ENCODE assay signal across 8 mouse cellular contexts in genomic region chr17:83983070-83983836, GRCm38 (mm10).
DNase-seq lines count a peak whose midpoint lies in the region; ATAC-seq and TF ChIP-seq lines count a peak whose summit lies in the region.

No protein-coding gene starts in this region.

- H3K4me2 ChIP-seq in forebrain, postnatal 0 days (ENCODE audit: low read depth): no peak overlapping the region
- H3K4me2 ChIP-seq in limb, embryonic 12.5 days: no peak overlapping the region
- H3K4me2 ChIP-seq in neural tube, embryonic 13.5 days: 0 out of 2 replicates have a peak overlapping the region, but pooled peaks have one; percentile 9

- DNase-seq in spleen, adult 2 months (ENCODE audit: low read depth in 1 of 2, low spot score in 2 of 2): no peak
- no peak for DNase-seq in spleen, postnatal 10 days (ENCODE audit: low spot score in 2 of 2)
- peak; percentile 42 for DNase-seq in forebrain, postnatal 0 days
- no peak for DNase-seq in hindbrain, embryonic 10.5 days (ENCODE audit: low spot score)

- 0 out of 2 replicates have a peak overlapping the region, but pooled peaks have one; percentile 16 for H3K27ac ChIP-seq in spleen, adult 2 months (ENCODE audit: insufficient read depth, low read length)
- peak overlapping the region; percentile 30; the same call in 1 of the 2 replicates for H3K27ac ChIP-seq in forebrain, postnatal 0 days (ENCODE audit: low read depth, low read length)
- peak overlapping the region; percentile 83 for H3K27ac ChIP-seq in hindbrain, embryonic 10.5 days
- peak overlapping the region; percentile 95 for H3K27ac ChIP-seq in limb, embryonic 12.5 days
- peak overlapping the region; percentile 73 for H3K27ac ChIP-seq in neural tube, embryonic 13.5 days (replicated peaks)

- peak; percentile 36 for ATAC-seq in forebrain, postnatal 0 days
- no peak for ATAC-seq in limb, embryonic 12.5 days (ENCODE audit: insufficient number of reproducible peaks, insufficient read depth, low FRiP score, low TSS enrichment, low read depth)
- ATAC-seq in neural tube, embryonic 13.5 days (ENCODE audit: low read depth): no peak
- no peak for ATAC-seq in CD4-positive, CD25-positive, alpha-beta regulatory T cell, adult 4 months
- ATAC-seq in inflammation-experienced regulatory T-cells, adult 6 months: no peak

- WGBS in spleen, adult 2 months: 54% methylated on average over 18 of the region's 18 CpGs
- WGBS in forebrain, postnatal 0 days: 32% methylated on average over 18 of the region's 18 CpGs
- 46% methylated on average over 18 of the region's 18 CpGs for WGBS in hindbrain, embryonic 10.5 days
- 43% methylated on average over 18 of the region's 18 CpGs for WGBS in limb, embryonic 12.5 days
- WGBS in neural tube, embryonic 13.5 days: 34% methylated on average over 18 of the region's 18 CpGs

- no peak for TF ChIP-seq POLR2A in spleen, adult 2 months (IDR thresholded peaks at IDR 0.05; ENCODE audit: low read depth, low read length)

- H3K9ac ChIP-seq in forebrain, postnatal 0 days: no peak overlapping the region
- no peak overlapping the region; the same call in 1 of the 2 replicates for H3K9ac ChIP-seq in limb, embryonic 12.5 days (replicated peaks)
- no peak overlapping the region for H3K9ac ChIP-seq in neural tube, embryonic 13.5 days

- H3K4me1 ChIP-seq in spleen, adult 2 months (ENCODE audit: control insufficient read depth, insufficient read depth, insufficient read length): peaks cover 16% of the 10 kb centered on the region; the same call in 1 of the 2 replicates
- H3K4me1 ChIP-seq in forebrain, postnatal 0 days (ENCODE audit: insufficient read depth): 0 out of 2 replicates have a peak, but pooled peaks cover 4% of the 10 kb centered on the region
- peaks cover 63% of the 10 kb centered on the region for H3K4me1 ChIP-seq in hindbrain, embryonic 10.5 days (replicated peaks)
- H3K4me1 ChIP-seq in limb, embryonic 12.5 days (replicated peaks): peaks cover 78% of the 10 kb centered on the region
- peaks cover 50% of the 10 kb centered on the region for H3K4me1 ChIP-seq in neural tube, embryonic 13.5 days (replicated peaks)

- no peaks in the 10 kb centered on the region for H3K9me3 ChIP-seq in forebrain, postnatal 0 days (ENCODE audit: low read length)
- H3K9me3 ChIP-seq in hindbrain, embryonic 10.5 days: no peaks in the 10 kb centered on the region
- H3K9me3 ChIP-seq in limb, embryonic 12.5 days: no peaks in the 10 kb centered on the region
- H3K9me3 ChIP-seq in neural tube, embryonic 13.5 days: no peaks in the 10 kb centered on the region

- no peaks in the 10 kb centered on the region for H3K36me3 ChIP-seq in spleen, adult 2 months (ENCODE audit: control insufficient read depth, insufficient read depth, low read length)
- H3K36me3 ChIP-seq in forebrain, postnatal 0 days (ENCODE audit: insufficient read depth): no peaks in the 10 kb centered on the region
- H3K36me3 ChIP-seq in hindbrain, embryonic 10.5 days: no peaks in the 10 kb centered on the region
- no peaks in the 10 kb centered on the region for H3K36me3 ChIP-seq in limb, embryonic 12.5 days
- no peaks in the 10 kb centered on the region for H3K36me3 ChIP-seq in neural tube, embryonic 13.5 days

- no peaks in the 10 kb centered on the region for H3K27me3 ChIP-seq in spleen, adult 2 months (ENCODE audit: control insufficient read depth, insufficient read depth, low read length)
- H3K27me3 ChIP-seq in forebrain, postnatal 0 days (ENCODE audit: insufficient read depth, low read length): no peaks in the 10 kb centered on the region
- H3K27me3 ChIP-seq in hindbrain, embryonic 10.5 days (ENCODE audit: insufficient read depth, poor library complexity, severe bottlenecking): no peaks in the 10 kb centered on the region
- no peaks in the 10 kb centered on the region for H3K27me3 ChIP-seq in limb, embryonic 12.5 days
- H3K27me3 ChIP-seq in neural tube, embryonic 13.5 days: no peaks in the 10 kb centered on the region

- no peak for TF ChIP-seq CTCF in spleen, adult 2 months (IDR thresholded peaks at IDR 0.05; ENCODE audit: extremely low read depth, insufficient read depth, insufficient read length, insufficient replicate concordance)
- TF ChIP-seq CTCF in forebrain, postnatal 0 days (IDR thresholded peaks at IDR 0.05; ENCODE audit: low read depth): no peak

- no peak overlapping the region for H3K4me3 ChIP-seq in spleen, adult 2 months (ENCODE audit: extremely low read depth, insufficient read depth, insufficient read length)
- H3K4me3 ChIP-seq in forebrain, postnatal 0 days (ENCODE audit: low read depth, low read length): no peak overlapping the region
- no peak overlapping the region for H3K4me3 ChIP-seq in hindbrain, embryonic 10.5 days
- H3K4me3 ChIP-seq in limb, embryonic 12.5 days (replicated peaks): no peak overlapping the region
- no peak overlapping the region for H3K4me3 ChIP-seq in neural tube, embryonic 13.5 days

Comparison
In these comparisons a context has a peak if more than half of its experiments do, and no peak if none do; other contexts are left out.
1. H3K27ac ChIP-seq: peak in every context shown above with its lines; median percentile 95 in limb, embryonic 12.5 days; 83 in hindbrain, embryonic 10.5 days; 73 in neural tube, embryonic 13.5 days; 30 in forebrain, postnatal 0 days; 16 in spleen, adult 2 months.